Mouse (Mus musculus) brain, embryonic 14.5 days (tissue): ENCODE data around the gene Ackr1.

ENCODE experiments used
- CTCF ChIP-seq: fragments of 200-500 bp; IDR thresholded peaks from 2 replicates; pipeline ENCODE4 v1.5.1; 2012; ENCODE audit warnings: inconsistent platforms, mild to moderate bottlenecking, moderate library complexity, borderline replicate concordance; ENCODE audit not compliant: insufficient read depth, insufficient read length; ENCODE audit errors: extremely low read depth
- POLR2A ChIP-seq: fragments of 200-500 bp; IDR thresholded peaks from 2 replicates; pipeline ENCODE4 v1.6.1; 2012; ENCODE audit warnings: mild to moderate bottlenecking, inconsistent platforms, borderline replicate concordance; ENCODE audit not compliant: poor library complexity, insufficient read depth, insufficient read length, severe bottlenecking; ENCODE audit errors: extremely low read depth

GRCm38 (mm10) chr1:173326552-173326951 is 7.0 kb downstream of the Ackr1 start:
- TF ChIP-seq CTCF (no peak), POLR2A (no peak)
